Mouse (Mus musculus): ENCODE measurements around the gene Selenoo. TPM values are rescaled to one million over a fixed set of nuclear protein-coding genes. Genes with fewer than 3 reads are reported as not detected.

Gene Selenoo
- 10 to 100 TPM; 15.0 to 16.6 (median 15.8) TPM for total RNA-seq (2022)

GRCm38 (mm10) chr15:89088607-89089247, at the start of gene Selenoo:
TSS of gene Selenoo (plus strand) at chr15:89089084.
- DNase-seq (ENCODE audit: low spot score), result peak; percentile 93

GRCm38 (mm10) chr15:89044381-89044780, 44.5 kb upstream of the Selenoo start:
- DNase-seq (ENCODE audit: low spot score), result no peak

GRCm38 (mm10) chr15:89046356-89046755, 42.5 kb upstream of the Selenoo start:
- no peak for DNase-seq (ENCODE audit: low spot score)

GRCm38 (mm10) chr15:89054666-89055065, 34.2 kb upstream of the Selenoo start:
- no peak for DNase-seq (ENCODE audit: low spot score)

- DNase-seq (ENCODE audit: low spot score), result no peak
These were observed 30.1 kb upstream of the Selenoo start for GRCm38 (mm10) chr15:89058736-89059135.

GRCm38 (mm10) chr15:89059161-89059931, 29.5 kb upstream of the Selenoo start, which contains the start of gene Panx2:
TSS of gene Panx2 (plus strand) at chr15:89059734.
- DNase-seq (ENCODE audit: low spot score), result no peak

- DNase-seq (ENCODE audit: low spot score), result no peak
These were observed 28.7 kb upstream of the Selenoo start for GRCm38 (mm10) chr15:89060032-89060681.

GRCm38 (mm10) chr15:89060811-89061460, 27.9 kb upstream of the Selenoo start:
- no peak for DNase-seq (ENCODE audit: low spot score)

GRCm38 (mm10) chr15:89061761-89062517, 26.9 kb upstream of the Selenoo start:
- DNase-seq (ENCODE audit: low spot score), result no peak

- DNase-seq (ENCODE audit: low spot score), result no peak
These were observed 26.4 kb upstream of the Selenoo start for GRCm38 (mm10) chr15:89062518-89062910.

GRCm38 (mm10) chr15:89063001-89063400, 25.9 kb upstream of the Selenoo start:
- DNase-seq (ENCODE audit: low spot score), result no peak

GRCm38 (mm10) chr15:89063536-89063935, 25.3 kb upstream of the Selenoo start:
- DNase-seq (ENCODE audit: low spot score), result no peak

- DNase-seq (ENCODE audit: low spot score), result no peak
These were observed 24.0 kb upstream of the Selenoo start for GRCm38 (mm10) chr15:89064891-89065290.

- DNase-seq (ENCODE audit: low spot score), result no peak
These were observed 21.3 kb upstream of the Selenoo start for GRCm38 (mm10) chr15:89067609-89068008.

GRCm38 (mm10) chr15:89068226-89068625, 20.7 kb upstream of the Selenoo start:
- DNase-seq (ENCODE audit: low spot score), result no peak

GRCm38 (mm10) chr15:89069336-89069840, 19.5 kb upstream of the Selenoo start:
- DNase-seq (ENCODE audit: low spot score), result no peak

- no peak for DNase-seq (ENCODE audit: low spot score)
These were observed 18.3 kb upstream of the Selenoo start for GRCm38 (mm10) chr15:89070606-89071005.

GRCm38 (mm10) chr15:89073993-89074603, 14.8 kb upstream of the Selenoo start:
- DNase-seq (ENCODE audit: low spot score), result peak; percentile 52

GRCm38 (mm10) chr15:89074613-89075477, 14.0 kb upstream of the Selenoo start, which contains the start of gene Trabd:
TSS of gene Trabd (plus strand) at chr15:89075124.
- no peak for DNase-seq (ENCODE audit: low spot score)
